Mouse (Mus musculus) hindbrain, embryonic 16.5 days (tissue): ENCODE data around the gene Actr8. TPM values are rescaled to one million over a fixed set of nuclear protein-coding genes. Genes with fewer than 3 reads are reported as not detected.

Source experiments
- ATAC-seq: fragments of 200-750 bp; cut with Nextera tagmentation; 2 replicates; pipeline ENCODE4 v1.8.0; 2017; ENCODE audit warnings: moderate TSS enrichment, moderate library complexity
- H3K27ac ChIP-seq: fragments of 300-500 bp; sonication (generic); 2 replicates; pipeline ENCODE4 v1.5.1; 2014; ENCODE audit warnings: low read depth, mild to moderate bottlenecking, control low read depth, low read length, moderate library complexity
- H3K27me3 ChIP-seq: fragments of 300-500 bp; sonication (generic); replicated peaks from 2 replicates; pipeline ENCODE4 v1.6.1; 2014; ENCODE audit warnings: low read length; ENCODE audit not compliant: control insufficient read depth, insufficient read depth
- H3K36me3 ChIP-seq: fragments of 300-500 bp; sonication (generic); 2 replicates; pipeline ENCODE4 v1.6.1; 2014; ENCODE audit warnings: mild to moderate bottlenecking, low read length, moderate library complexity, mixed read lengths; ENCODE audit not compliant: control insufficient read depth, insufficient read depth
- H3K4me1 ChIP-seq: fragments of 300-500 bp; sonication (generic); 2 replicates; pipeline ENCODE4 v1.6.1; 2014; ENCODE audit warnings: low read depth, low read length; ENCODE audit not compliant: control insufficient read depth, insufficient read depth
- H3K4me2 ChIP-seq: fragments of 300-500 bp; sonication (generic); 2 replicates; pipeline ENCODE4 v1.6.1; 2014; ENCODE audit warnings: mild to moderate bottlenecking, low read length, control low read depth, moderate library complexity
- H3K4me3 ChIP-seq: fragments of 300-500 bp; sonication (generic); 2 replicates; pipeline ENCODE4 v1.5.1; 2014; ENCODE audit warnings: mild to moderate bottlenecking, low read length, control low read depth, moderate library complexity
- H3K9ac ChIP-seq: fragments of 300-500 bp; sonication (generic); 2 replicates; pipeline ENCODE4 v1.6.1; 2014; ENCODE audit warnings: low read depth, mild to moderate bottlenecking, control low read depth, low read length, moderate library complexity
- H3K9me3 ChIP-seq: fragments of 300-500 bp; sonication (generic); 2 replicates; pipeline ENCODE4 v1.6.1; 2014; ENCODE audit warnings: mild to moderate bottlenecking, low read length, moderate library complexity; ENCODE audit not compliant: control insufficient read depth
- WGBS: fragments of 180-500 bp; shearing (Covaris S2); extraction: QIAGEN DNeasy Blood & Tissue Kit; methylation state at CpG from one replicate; pipeline ENCODE4 v1.1.7; 2014; 5-methylcytosine and 5-hydroxymethylcytosine counted together
- microRNA-seq: library from miRNA; unstranded; fragments of <30 nt; microRNA quantifications from one replicate; pipeline ENCODE4, GENCODE M21; 2017
- polyA plus RNA-seq: library from polyadenylated mRNA; unstranded; fragments of >200 nt; fragmentation: Nextera tagmentation; extraction: Ambion mirVana; gene quantifications from 2 replicates; pipeline ENCODE4 v1.2.1, GENCODE M21; 2015

Actr8 gene
- polyA plus RNA-seq, 1 experiment from 2014 or later = 69.9 TPM

DNA sequence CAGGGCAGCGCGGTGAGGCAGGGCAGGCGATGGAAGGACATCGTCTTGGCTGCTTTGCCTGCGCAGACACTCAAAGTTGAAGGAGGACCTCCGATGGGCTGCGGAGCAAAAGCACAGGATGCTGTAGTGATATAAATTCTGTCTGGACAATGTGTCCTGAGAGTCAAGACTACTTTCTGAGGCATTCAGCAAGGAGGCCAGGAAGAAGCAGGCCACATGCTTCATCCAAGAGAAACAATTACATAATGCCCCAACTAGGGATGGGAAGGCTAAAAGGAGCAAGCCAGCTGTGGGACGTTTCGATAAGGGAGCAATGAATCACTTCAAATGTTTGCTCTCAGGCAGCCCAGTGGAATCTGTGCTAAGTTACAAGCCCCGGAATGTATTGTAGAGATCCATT lies 67.1 kb downstream of the Actr8 start:
- H3K9ac ChIP-seq = no peak overlapping the region
- H3K4me3 ChIP-seq = no peak overlapping the region
- no peaks in the 10 kb centered on the region for H3K27me3 ChIP-seq
- no peak overlapping the region for H3K4me2 ChIP-seq
- WGBS = 88% methylated on average over 10 of the region's 10 CpGs
- H3K4me1 ChIP-seq = no peaks in the 10 kb centered on the region
- H3K27ac ChIP-seq = no peak overlapping the region
- no peaks in the 10 kb centered on the region for H3K9me3 ChIP-seq
- peaks cover 15% of the 10 kb centered on the region; the same call in 1 of the 2 replicates for H3K36me3 ChIP-seq
- no peak for ATAC-seq

GRCm38 (mm10) chr14:30045704-30046220 lies 67.6 kb downstream of the Actr8 start:
- H3K4me3 ChIP-seq = no peak overlapping the region
- 90% methylated on average over 8 of the region's 8 CpGs for whole genome bisulfite sequencing
- peaks cover 15% of the 10 kb centered on the region; the same call in 1 of the 2 replicates for H3K36me3 ChIP-seq
- no peaks in the 10 kb centered on the region for H3K27me3 ChIP-seq
- no peak overlapping the region for H3K4me2 ChIP-seq
- no peaks in the 10 kb centered on the region for H3K9me3 ChIP-seq
- ATAC-seq = no peak
- no peaks in the 10 kb centered on the region for H3K4me1 ChIP-seq
- H3K9ac ChIP-seq = no peak overlapping the region
- H3K27ac ChIP-seq = no peak overlapping the region

GRCm38 (mm10) chr14:30046976-30047375 lies 68.8 kb downstream of the Actr8 start:
- WGBS = 92% methylated on average over 4 of the region's 4 CpGs

GRCm38 (mm10) chr14:30048049-30048448 lies 69.9 kb downstream of the Actr8 start:
- 89% methylated on average over 3 of the region's 3 CpGs for WGBS
- Histone ChIP-seq H3K4me1 (no peaks in the 10 kb centered on the region), H3K9ac (no peak overlapping the region), H3K4me2 (no peak overlapping the region), H3K36me3 (0 out of 2 replicates have a peak, but pooled peaks cover 4% of the 10 kb centered on the region), H3K27me3 (no peaks in the 10 kb centered on the region), H3K4me3 (no peak overlapping the region), H3K9me3 (no peaks in the 10 kb centered on the region), H3K27ac (no peak overlapping the region)
- ATAC-seq = no peak

More at GRCm38 (mm10) chr14:30046976-30047375, 68.8 kb downstream of the Actr8 start:
- Histone ChIP-seq H3K27me3 (no peaks in the 10 kb centered on the region), H3K4me3 (no peak overlapping the region), H3K36me3 (peaks cover 9% of the 10 kb centered on the region; the same call in 1 of the 2 replicates), H3K4me2 (no peak overlapping the region), H3K9me3 (no peaks in the 10 kb centered on the region), H3K4me1 (no peaks in the 10 kb centered on the region), H3K27ac (no peak overlapping the region), H3K9ac (no peak overlapping the region)
- no peak for ATAC-seq

DNA sequence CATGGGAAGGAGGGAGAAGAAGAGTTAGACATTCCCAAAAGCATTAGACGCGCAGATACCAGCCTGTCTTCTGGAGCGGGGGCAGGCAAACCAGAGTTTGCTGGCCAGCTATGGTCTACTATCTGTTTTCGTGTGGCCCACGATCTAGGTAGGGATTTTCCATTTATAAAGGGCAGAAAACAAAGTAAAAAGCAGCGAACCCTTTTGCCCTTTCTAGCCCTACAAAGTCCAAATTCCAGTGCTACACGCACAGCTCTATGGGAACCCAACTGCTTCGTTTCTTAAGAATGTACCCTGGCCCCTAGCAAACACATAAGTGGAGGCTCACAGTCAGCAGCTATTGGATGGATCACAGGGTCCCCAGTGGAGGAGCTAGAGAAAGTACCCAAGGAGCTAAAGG lies 72.1 kb downstream of the Actr8 start:
- H3K4me1 ChIP-seq = no peaks in the 10 kb centered on the region
- 86% methylated on average over 8 of the region's 8 CpGs for WGBS
- H3K36me3 ChIP-seq = no peaks in the 10 kb centered on the region

DNA sequence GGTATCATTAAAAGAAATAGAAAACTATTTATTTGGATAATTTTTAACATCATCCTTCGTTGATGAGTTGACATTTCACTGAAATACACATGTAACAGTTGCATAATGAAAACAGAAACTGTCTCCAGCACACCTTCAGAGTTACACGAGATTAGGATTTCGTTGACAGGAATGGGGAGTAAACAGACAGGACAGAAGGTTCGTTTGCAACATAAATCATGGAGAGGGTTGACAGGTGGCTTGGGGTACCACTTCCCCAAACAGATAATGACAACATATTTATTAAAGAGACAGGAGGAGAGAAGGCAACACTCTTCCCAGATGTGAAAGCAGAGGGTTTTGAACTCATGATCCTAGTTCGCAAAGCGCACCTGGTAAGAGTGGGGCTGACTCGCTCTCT lies 76.8 kb downstream of the Actr8 start:
- H3K27me3 ChIP-seq = no peaks in the 10 kb centered on the region
- H3K4me2 ChIP-seq = no peak overlapping the region
- no peak overlapping the region for H3K9ac ChIP-seq
- ATAC-seq = no peak
- WGBS = 83% methylated on average over 7 of the region's 7 CpGs
- no peak overlapping the region for H3K4me3 ChIP-seq
- peaks cover 10% of the 10 kb centered on the region for H3K4me1 ChIP-seq
- no peaks in the 10 kb centered on the region for H3K9me3 ChIP-seq
- no peak overlapping the region for H3K27ac ChIP-seq
- H3K36me3 ChIP-seq = no peaks in the 10 kb centered on the region

More for the DNA sequence above, 72.1 kb downstream of the Actr8 start:
- no peak for ATAC-seq
- Histone ChIP-seq H3K27me3 (no peaks in the 10 kb centered on the region), H3K9me3 (no peaks in the 10 kb centered on the region), H3K4me3 (no peak overlapping the region), H3K4me2 (no peak overlapping the region), H3K9ac (no peak overlapping the region), H3K27ac (no peak overlapping the region)

Small RNA genes within 50 kb of the gene (microRNA-seq; reads per million reads assigned to microRNA genes)
- gene Mir6947 = not detected

Other genes starting within 250 kb of the Actr8 start
- 371 and 398 TPM in 2 replicates for gene Selenok, start 10.0 kb upstream of the Actr8 start, polyA plus RNA-seq
- gene Il17rb, start 30.6 kb downstream of the Actr8 start, polyA plus RNA-seq = 1.7 and 1.8 TPM in 2 replicates
- gene Chdh, start 30.7 kb downstream of the Actr8 start, polyA plus RNA-seq = 0.36 and 0.51 TPM in 2 replicates